Mouse (Mus musculus) ES-E14 (cell line): ENCODE data around the gene Nos1. TPM values are rescaled to one million over a fixed set of nuclear protein-coding genes. Genes with fewer than 3 reads are reported as not detected.

Experiments
- DNase-seq: peaks from one replicate; pipeline ENCODE4 v3.0.0-alpha.2; 2013; ENCODE audit warnings: low read depth, low spot score
- H3K27ac ChIP-seq: 2 replicates; pipeline ENCODE4 v1.5.1; 2012; ENCODE audit warnings: low read depth, mild to moderate bottlenecking, low read length, moderate library complexity, mixed read lengths; ENCODE audit not compliant: poor library complexity, insufficient read depth, severe bottlenecking
- H3K36me3 ChIP-seq: 2 replicates; pipeline ENCODE4 v1.6.1; 2012; ENCODE audit warnings: mild to moderate bottlenecking, low read length, moderate library complexity, mixed read lengths; ENCODE audit not compliant: control insufficient read depth, poor library complexity, insufficient read depth, severe bottlenecking
- H3K4me1 ChIP-seq, 2 experiments: fragments of 150-350 bp in 1 of 2; sonication (generic) in 1 of 2; 2 replicates each; pipeline ENCODE4 v1.6.1; 2012; ENCODE audit warnings: low read length in 2 of 2, mild to moderate bottlenecking in 1 of 2, mixed read lengths in 1 of 2; ENCODE audit not compliant: control insufficient read depth in 2 of 2, insufficient read depth in 2 of 2, poor library complexity in 1 of 2
- H3K4me3 ChIP-seq, 2 experiments: fragments of 150-350 bp in 1 of 2; sonication (generic) in 1 of 2; 2 replicates each; pipeline ENCODE4 v1.5.1; 2012; ENCODE audit warnings: low read length in 2 of 2, low read depth in 1 of 2, mild to moderate bottlenecking in 1 of 2, mixed read lengths in 1 of 2; ENCODE audit not compliant: insufficient read depth in 1 of 2, poor library complexity in 1 of 2, severe bottlenecking in 1 of 2
- H3K9ac ChIP-seq: 2 replicates; pipeline ENCODE4 v1.6.1; 2012; ENCODE audit warnings: low read depth, mild to moderate bottlenecking, low read length, mixed read lengths; ENCODE audit not compliant: poor library complexity, insufficient read depth, severe bottlenecking
- H3K9me3 ChIP-seq: fragments of 150-350 bp; sonication (generic); 2 replicates; pipeline ENCODE4 v1.6.1; 2012; ENCODE audit warnings: low read depth, mild to moderate bottlenecking, low read length; ENCODE audit not compliant: control insufficient read depth, insufficient read depth
- CHD2 ChIP-seq: IDR thresholded peaks from 2 replicates; pipeline ENCODE4 v1.6.1; 2014; ENCODE audit warnings: mild to moderate bottlenecking, low read depth, low read length, inconsistent platforms
- HCFC1 ChIP-seq: IDR thresholded peaks from 2 replicates; pipeline ENCODE4 v1.6.1; 2012; ENCODE audit warnings: low read length, inconsistent platforms, borderline replicate concordance; ENCODE audit not compliant: insufficient read depth
- MAFK ChIP-seq: IDR thresholded peaks from 2 replicates; pipeline ENCODE4 v1.6.1; 2014; ENCODE audit warnings: mild to moderate bottlenecking, low read depth, low read length, inconsistent platforms; ENCODE audit not compliant: insufficient read depth
- ZC3H11A ChIP-seq: IDR thresholded peaks from 2 replicates; pipeline ENCODE4 v1.6.1; 2012; ENCODE audit warnings: low read depth, mild to moderate bottlenecking, inconsistent platforms, low read length, borderline replicate concordance
- ZNF384 ChIP-seq: IDR thresholded peaks from 2 replicates; pipeline ENCODE4 v1.6.1; 2012; ENCODE audit warnings: low read depth, low read length, inconsistent platforms
- in situ Hi-C, 2 experiments: fragments of 600-800 bp; cut with MboI; formaldehyde crosslinking; loops; one replicate each; pipeline ENCODE4 v1.15.1; 2025; ENCODE audit warnings: low sequenced_read_pairs in 2 of 2, inconsistent platforms in 1 of 2; ENCODE audit not compliant: unreplicated experiment in 2 of 2
- total RNA-seq: library from RNA; depleted of rRNA; stranded (reverse); fragments of 300-350 nt; gene quantifications from 2 replicates; pipeline ENCODE4 v1.2.3, GENCODE M21; 2012; rRNA removed

Nos1 gene
- total RNA-seq, 1 experiment, result 3.4 TPM

DNA sequence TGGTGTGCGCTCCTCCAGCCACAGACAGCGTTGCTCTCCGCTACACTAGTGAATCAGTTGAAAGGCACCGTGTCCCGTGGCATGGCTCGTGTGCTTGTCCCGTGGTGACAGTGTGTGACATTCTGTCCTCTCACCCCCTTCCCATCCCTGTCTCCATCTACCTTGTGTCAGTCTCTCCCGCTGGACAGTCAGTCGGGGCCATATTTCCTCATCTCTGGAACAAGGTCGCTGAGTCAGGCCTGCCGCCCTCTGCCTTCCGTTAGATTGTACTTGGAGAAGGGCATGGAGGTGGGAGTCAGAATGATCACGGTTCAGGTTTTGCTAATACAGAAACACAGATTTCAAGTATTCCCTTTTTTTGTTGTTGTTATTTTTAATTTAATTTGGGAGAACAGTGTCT is 227.5 kb downstream of the Nos1 start:
- Histone ChIP-seq H3K4me3 (no peak overlapping the region), H3K27ac (no peak overlapping the region), H3K36me3 (peaks cover 18% of the 10 kb centered on the region; the same call in 1 of the 2 replicates), H3K9ac (no peak overlapping the region), H3K9me3 (no peaks in the 10 kb centered on the region), H3K4me1 (peaks cover 0 to 4% of the 10 kb centered on the region in 2 experiments; a peak in 2 of 4 replicates)
- TF ChIP-seq ZNF384, result no peak
- TF ChIP-seq HCFC1, result no peak
- TF ChIP-seq MAFK, result no peak
- no peak for TF ChIP-seq CHD2
- no peak for TF ChIP-seq ZC3H11A
- in situ Hi-C loops, result no loop called here
- no peak for DNase-seq

Other genes with a start within 250 kb of the Nos1 start
- gene Fbxo21, start 195.7 kb downstream of the Nos1 start, total RNA-seq, result 19.7 and 23.2 TPM in 2 replicates
- 3.1 and 3.3 TPM in 2 replicates for gene Tesc, start 246.7 kb downstream of the Nos1 start, total RNA-seq